Mouse (Mus musculus): Measurements from ENCODE around the gene Aak1. TPM values are rescaled to one million over a fixed set of nuclear protein-coding genes. Genes with fewer than 3 reads are reported as not detected.
A peak's percentile ranks its signal among the peaks of the same experiment; 100 is the strongest.

Aak1 gene
- polyA plus RNA-seq, 1 experiment from 2014 or later = 5.6 TPM

GRCm38 (mm10) chr6:87005577-87005976, 156.3 kb downstream of the Aak1 start:
- Histone ChIP-seq H3K36me3 (ENCODE audit: control insufficient read depth, insufficient read depth, low read length) (no peaks in the 10 kb centered on the region), H3K27ac (replicated peaks) (no peak overlapping the region), H3K4me2 (replicated peaks; ENCODE audit: low read depth) (no peak overlapping the region), H3K4me1 (replicated peaks; ENCODE audit: control insufficient read depth, insufficient read depth) (no peaks in the 10 kb centered on the region), H3K9me3 (ENCODE audit: control insufficient read depth, low read length) (no peaks in the 10 kb centered on the region), H3K4me3 (ENCODE audit: low read depth, low read length) (no peak overlapping the region), H3K27me3 (ENCODE audit: control insufficient read depth, insufficient read depth, low read length) (no peaks in the 10 kb centered on the region), H3K9ac (ENCODE audit: low read length) (no peak overlapping the region)
- TF ChIP-seq CTCF (IDR thresholded peaks at IDR 0.05; ENCODE audit: low read depth) (no peak), EP300 (optimal IDR thresholded peaks at IDR 0.05) (no peak)
- DNase-seq (ENCODE audit: low spot score) = no peak
- no peak for ATAC-seq (ENCODE audit: low FRiP score, low TSS enrichment)

- peak within 1 kb of the TSS; percentile 85 for H3K27ac ChIP-seq (replicated peaks)
- DNase-seq (ENCODE audit: low spot score) (no peak), ATAC-seq (ENCODE audit: low FRiP score, low TSS enrichment) (no peak)
- peak within 1 kb of the TSS; percentile 87 for H3K9ac ChIP-seq (ENCODE audit: low read length)
- no peaks in the 10 kb centered on the region for H3K4me1 ChIP-seq (replicated peaks; ENCODE audit: control insufficient read depth, insufficient read depth)
- H3K4me2 ChIP-seq (replicated peaks; ENCODE audit: low read depth) = peak within 1 kb of the TSS; percentile 63
- peak within 1 kb of the TSS; percentile 70 for H3K4me3 ChIP-seq (ENCODE audit: low read depth, low read length)
- TF ChIP-seq EP300 (optimal IDR thresholded peaks at IDR 0.05) (no peak), CTCF (IDR thresholded peaks at IDR 0.05; ENCODE audit: low read depth) (no peak)
- WGBS = 69% methylated on average over 6 of the region's 6 CpGs
- no peaks in the 10 kb centered on the region for H3K9me3 ChIP-seq (ENCODE audit: control insufficient read depth, low read length)
- H3K36me3 ChIP-seq (ENCODE audit: control insufficient read depth, insufficient read depth, low read length) = no peaks in the 10 kb centered on the region
- no peaks in the 10 kb centered on the region for H3K27me3 ChIP-seq (ENCODE audit: control insufficient read depth, insufficient read depth, low read length)
Observed at GRCm38 (mm10) chr6:87008887-87009286, 159.6 kb downstream of the Aak1 start, which contains the start of gene Nfu1. Nfu1 (plus strand) TSS chr6:87009236.

GRCm38 (mm10) chr6:87009692-87010328, 160.5 kb downstream of the Aak1 start:
- Histone ChIP-seq H3K27ac (replicated peaks) (peak overlapping the region; percentile 85), H3K9me3 (ENCODE audit: control insufficient read depth, low read length) (no peaks in the 10 kb centered on the region), H3K4me3 (ENCODE audit: low read depth, low read length) (peak overlapping the region; percentile 70), H3K4me2 (replicated peaks; ENCODE audit: low read depth) (peak overlapping the region; percentile 63), H3K9ac (ENCODE audit: low read length) (peak overlapping the region; percentile 87), H3K36me3 (ENCODE audit: control insufficient read depth, insufficient read depth, low read length) (peaks cover 4% of the 10 kb centered on the region; the same call in 1 of the 2 replicates), H3K27me3 (ENCODE audit: control insufficient read depth, insufficient read depth, low read length) (no peaks in the 10 kb centered on the region), H3K4me1 (replicated peaks; ENCODE audit: control insufficient read depth, insufficient read depth) (no peaks in the 10 kb centered on the region)
- ATAC-seq (ENCODE audit: low FRiP score, low TSS enrichment) (peak; percentile 96), DNase-seq (ENCODE audit: low spot score) (peak; percentile 96)
- under 1% methylated on average over 36 of the region's 36 CpGs for WGBS
- TF ChIP-seq CTCF (IDR thresholded peaks at IDR 0.05; ENCODE audit: low read depth) = no peak
- no peak for TF ChIP-seq EP300 (optimal IDR thresholded peaks at IDR 0.05)

GRCm38 (mm10) chr6:87016916-87017315, 167.6 kb downstream of the Aak1 start:
- Histone ChIP-seq H3K9ac (ENCODE audit: low read length) (no peak overlapping the region), H3K4me3 (ENCODE audit: low read depth, low read length) (no peak overlapping the region), H3K4me2 (replicated peaks; ENCODE audit: low read depth) (no peak overlapping the region), H3K4me1 (replicated peaks; ENCODE audit: control insufficient read depth, insufficient read depth) (no peaks in the 10 kb centered on the region), H3K27me3 (ENCODE audit: control insufficient read depth, insufficient read depth, low read length) (no peaks in the 10 kb centered on the region), H3K9me3 (ENCODE audit: control insufficient read depth, low read length) (no peaks in the 10 kb centered on the region), H3K36me3 (ENCODE audit: control insufficient read depth, insufficient read depth, low read length) (peaks cover 24% of the 10 kb centered on the region), H3K27ac (replicated peaks) (no peak overlapping the region)
- ATAC-seq (ENCODE audit: low FRiP score, low TSS enrichment) (no peak), DNase-seq (ENCODE audit: low spot score) (peak; percentile 49)
- WGBS = 75% methylated on average over 4 of the region's 4 CpGs
- TF ChIP-seq CTCF (IDR thresholded peaks at IDR 0.05; ENCODE audit: low read depth) (peak; percentile 76), EP300 (optimal IDR thresholded peaks at IDR 0.05) (no peak)

GRCm38 (mm10) chr6:87018874-87019273, 169.6 kb downstream of the Aak1 start:
- no peaks in the 10 kb centered on the region for H3K27me3 ChIP-seq (ENCODE audit: control insufficient read depth, insufficient read depth, low read length)
- H3K36me3 ChIP-seq (ENCODE audit: control insufficient read depth, insufficient read depth, low read length) = peaks cover 24% of the 10 kb centered on the region
- no peak for DNase-seq (ENCODE audit: low spot score)
- no peaks in the 10 kb centered on the region for H3K9me3 ChIP-seq (ENCODE audit: control insufficient read depth, low read length)
- ATAC-seq (ENCODE audit: low FRiP score, low TSS enrichment) = no peak
- no peak overlapping the region for H3K27ac ChIP-seq (replicated peaks)
- no peak overlapping the region for H3K4me2 ChIP-seq (replicated peaks; ENCODE audit: low read depth)
- H3K9ac ChIP-seq (ENCODE audit: low read length) = no peak overlapping the region
- H3K4me1 ChIP-seq (replicated peaks; ENCODE audit: control insufficient read depth, insufficient read depth) = no peaks in the 10 kb centered on the region
- 94% methylated on average over 8 of the region's 8 CpGs for WGBS
- TF ChIP-seq CTCF (IDR thresholded peaks at IDR 0.05; ENCODE audit: low read depth) (no peak), EP300 (optimal IDR thresholded peaks at IDR 0.05) (no peak)
- no peak overlapping the region for H3K4me3 ChIP-seq (ENCODE audit: low read depth, low read length)

GRCm38 (mm10) chr6:87021791-87022190, 172.5 kb downstream of the Aak1 start:
- H3K9me3 ChIP-seq (ENCODE audit: control insufficient read depth, low read length) = no peaks in the 10 kb centered on the region
- H3K4me1 ChIP-seq (replicated peaks; ENCODE audit: control insufficient read depth, insufficient read depth) = no peaks in the 10 kb centered on the region
- TF ChIP-seq EP300 (optimal IDR thresholded peaks at IDR 0.05) (no peak), CTCF (IDR thresholded peaks at IDR 0.05; ENCODE audit: low read depth) (no peak)
- H3K36me3 ChIP-seq (ENCODE audit: control insufficient read depth, insufficient read depth, low read length) = peaks cover 30% of the 10 kb centered on the region
- H3K4me2 ChIP-seq (replicated peaks; ENCODE audit: low read depth) = no peak overlapping the region
- DNase-seq (ENCODE audit: low spot score) = no peak
- no peak overlapping the region for H3K9ac ChIP-seq (ENCODE audit: low read length)
- H3K4me3 ChIP-seq (ENCODE audit: low read depth, low read length) = no peak overlapping the region
- no peak for ATAC-seq (ENCODE audit: low FRiP score, low TSS enrichment)
- no peaks in the 10 kb centered on the region for H3K27me3 ChIP-seq (ENCODE audit: control insufficient read depth, insufficient read depth, low read length)
- WGBS = 95% methylated on average over 12 of the region's 12 CpGs
- H3K27ac ChIP-seq (replicated peaks) = no peak overlapping the region

Measured in stomach, postnatal 0 days (tissue).